Mouse (Mus musculus) CH12.LX (cell line): ENCODE measurements around the gene Abi3bp. TPM values are rescaled to one million over a fixed set of nuclear protein-coding genes. Genes with fewer than 3 reads are reported as not detected.
A peak's percentile ranks its signal among the peaks of the same experiment; 100 is the strongest.

Experiments
- DNase-seq: peaks from one replicate; pipeline ENCODE4 v3.0.0-alpha.2; 2013; ENCODE audit errors: extremely low read depth
- H3K27ac ChIP-seq: 2 replicates; pipeline ENCODE4 v1.5.1; 2012; ENCODE audit warnings: low read depth, mild to moderate bottlenecking, control low read depth, moderate library complexity; ENCODE audit not compliant: insufficient read depth
- H3K27me3 ChIP-seq: replicated peaks from 2 replicates; pipeline ENCODE3; 2012; ENCODE audit warnings: inconsistent platforms
- H3K36me3 ChIP-seq, 2 experiments: replicated peaks in 1 of 2; 2 replicates each; pipeline versions ENCODE3 to v1.6.1; 2012; ENCODE audit warnings: inconsistent platforms in 1 of 2, low read length in 1 of 2, mild to moderate bottlenecking in 1 of 2, mixed read lengths in 1 of 2, moderate library complexity in 1 of 2; ENCODE audit not compliant: control insufficient read depth in 1 of 2, insufficient read depth in 1 of 2
- H3K4me1 ChIP-seq, 2 experiments: 2 replicates each; pipeline ENCODE4 v1.6.1; 2012; ENCODE audit warnings: inconsistent platforms in 1 of 2, moderate library complexity in 1 of 2; ENCODE audit not compliant: insufficient read depth in 2 of 2, control insufficient read depth in 1 of 2
- H3K4me2 ChIP-seq: 2 replicates; pipeline ENCODE4 v1.6.1; 2012; ENCODE audit warnings: low read depth, mild to moderate bottlenecking, control low read depth; ENCODE audit not compliant: poor library complexity, insufficient read depth, severe bottlenecking
- H3K4me3 ChIP-seq, 3 experiments: fragments of 150-350 bp in 1 of 3; sonication (generic) in 1 of 3; replicated peaks in 1 of 3; 2 replicates each; pipeline versions ENCODE3 to v1.5.1; 2011 to 2012; ENCODE audit warnings: low read depth in 2 of 3, low read length in 2 of 3, mild to moderate bottlenecking in 2 of 3, moderate library complexity in 2 of 3, control low read depth in 1 of 3, improper control_type of control experiment in 1 of 3, inconsistent platforms in 1 of 3, mixed read lengths in 1 of 3; ENCODE audit not compliant: poor library complexity in 1 of 3
- H3K79me2 ChIP-seq: replicated peaks from 2 replicates; pipeline ENCODE4 v1.6.1; 2012; ENCODE audit warnings: mild to moderate bottlenecking, moderate library complexity; ENCODE audit not compliant: control insufficient read depth, poor library complexity, insufficient read depth, severe bottlenecking; ENCODE audit errors: extremely low read depth
- H3K9ac ChIP-seq: 2 replicates; pipeline ENCODE4 v1.6.1; 2012; ENCODE audit warnings: low read depth, mild to moderate bottlenecking, control low read depth, moderate library complexity; ENCODE audit not compliant: insufficient read depth
- H3K9me3 ChIP-seq: replicated peaks from 2 replicates; pipeline ENCODE3; 2012; ENCODE audit warnings: low read length, inconsistent platforms, mixed read lengths
- BHLHE40 ChIP-seq: IDR thresholded peaks from 2 replicates; pipeline ENCODE4 v1.6.1; 2011; ENCODE audit warnings: mild to moderate bottlenecking, low read depth, low read length, improper control_type of control experiment
- CHD2 ChIP-seq: IDR thresholded peaks from 2 replicates; pipeline ENCODE4 v1.6.1; 2011; ENCODE audit warnings: low read length, improper control_type of control experiment
- ELF1 ChIP-seq: IDR thresholded peaks from 2 replicates; pipeline ENCODE4 v1.6.1; 2014; ENCODE audit warnings: low read depth, mild to moderate bottlenecking, inconsistent platforms, low read length, improper control_type of control experiment
- EP300 ChIP-seq: IDR thresholded peaks from 2 replicates; pipeline ENCODE4 v1.6.1; 2011; ENCODE audit warnings: low read length, improper control_type of control experiment
- ETS1 ChIP-seq: conservative IDR thresholded peaks from 2 replicates; pipeline ENCODE4 v1.6.1; 2012; ENCODE audit warnings: low read depth, mild to moderate bottlenecking, inconsistent platforms, low read length, improper control_type of control experiment, moderate library complexity
- JUND ChIP-seq: conservative IDR thresholded peaks from 2 replicates; pipeline ENCODE4 v1.6.1; 2011; ENCODE audit warnings: low read depth, low read length, improper control_type of control experiment
- MAFK ChIP-seq: IDR thresholded peaks from 2 replicates; pipeline ENCODE4 v1.6.1; 2011; ENCODE audit warnings: low read length, improper control_type of control experiment; ENCODE audit not compliant: insufficient replicate concordance
- MAX ChIP-seq: IDR thresholded peaks from 2 replicates; pipeline ENCODE4 v1.6.1; 2011; ENCODE audit warnings: low read length, improper control_type of control experiment
- MAZ ChIP-seq: IDR thresholded peaks from 2 replicates; pipeline ENCODE4 v1.6.1; 2012; ENCODE audit warnings: low read depth, mild to moderate bottlenecking, inconsistent platforms, low read length, improper control_type of control experiment, moderate library complexity
- MXI1 ChIP-seq: IDR thresholded peaks from 2 replicates; pipeline ENCODE4 v1.6.1; 2011; ENCODE audit warnings: mild to moderate bottlenecking, low read depth, low read length, improper control_type of control experiment
- MYC ChIP-seq: IDR thresholded peaks from 2 replicates; pipeline ENCODE4 v1.6.1; 2011; ENCODE audit warnings: low read depth, mild to moderate bottlenecking, improper control_type of control experiment, low read length
- NELFE ChIP-seq: IDR thresholded peaks from 2 replicates; pipeline ENCODE4 v1.6.1; 2011; ENCODE audit warnings: low read depth, low read length, improper control_type of control experiment
- NRF1 ChIP-seq: IDR thresholded peaks from 2 replicates; pipeline ENCODE4 v1.6.1; 2014; ENCODE audit warnings: low read depth, mild to moderate bottlenecking, inconsistent platforms, low read length, improper control_type of control experiment, moderate library complexity
- PAX5 ChIP-seq: IDR thresholded peaks from 2 replicates; pipeline ENCODE4 v1.6.1; 2012; ENCODE audit warnings: low read length, inconsistent platforms, mixed read lengths
- POLR2A ChIP-seq: IDR thresholded peaks from 2 replicates; pipeline ENCODE4 v1.6.1; 2011; ENCODE audit warnings: low read depth, mild to moderate bottlenecking, improper control_type of control experiment, low read length
- RAD21 ChIP-seq: IDR thresholded peaks from 2 replicates; pipeline ENCODE4 v1.6.1; 2011; ENCODE audit warnings: low read depth, mild to moderate bottlenecking, low read length, improper control_type of control experiment, moderate library complexity
- RCOR1 ChIP-seq: conservative IDR thresholded peaks from 2 replicates; pipeline ENCODE4 v1.6.1; 2012; ENCODE audit warnings: low read depth, mild to moderate bottlenecking, inconsistent platforms, low read length, improper control_type of control experiment
- TCF12 ChIP-seq: IDR thresholded peaks from 2 replicates; pipeline ENCODE4 v1.6.1; 2014; ENCODE audit warnings: low read depth, mild to moderate bottlenecking, inconsistent platforms, low read length, improper control_type of control experiment
- UBTF ChIP-seq: IDR thresholded peaks from 2 replicates; pipeline ENCODE4 v1.6.1; 2012; ENCODE audit warnings: low read depth, mild to moderate bottlenecking, inconsistent platforms, low read length, improper control_type of control experiment, moderate library complexity
- USF1 ChIP-seq: IDR thresholded peaks from 2 replicates; pipeline ENCODE4 v1.6.1; 2014; ENCODE audit warnings: low read depth, mild to moderate bottlenecking, inconsistent platforms, low read length, improper control_type of control experiment
- ZNF384 ChIP-seq: IDR thresholded peaks from 2 replicates; pipeline ENCODE4 v1.6.1; 2012; ENCODE audit warnings: low read depth, low read length, improper control_type of control experiment, inconsistent platforms
- dilution Hi-C: fragments of 300-500 bp; cut with MboI; formaldehyde crosslinking; loops from 2 replicates; pipeline ENCODE4 v1.14.3; 2020; ENCODE audit warnings: low sequenced_read_pairs; ENCODE audit not compliant: extremely low pct_unique_long_range_greater_than_20kb, extremely low pct_ligation_motif_present
- in situ Hi-C: fragments of 300-500 bp; cut with MboI; formaldehyde crosslinking; loops from 3 replicates; pipeline ENCODE4 v1.14.3; 2019; ENCODE audit warnings: low sequenced_read_pairs, low pct_ligation_motif_present, low pct_unique_long_range_greater_than_20kb, mixed read lengths
- polyA plus RNA-seq: library from polyadenylated mRNA; unstranded; fragments of >175 nt; gene quantifications from 2 replicates; pipeline ENCODE4 v1.2.1, GENCODE M21; 2012; ENCODE audit warnings: low read depth; ENCODE audit not compliant: insufficient read length
- total RNA-seq, 2 experiments: library from RNA; depleted of rRNA; stranded (reverse); fragments of 300-350 nt in 1 of 2; fragments of >200 nt in 1 of 2; gene quantifications; 2 replicates each; pipeline ENCODE4 v1.2.3; 2012 to 2014

Abi3bp gene
- total and polyA plus RNA-seq, 3 experiments = 0.13 TPM; not detected in 2

GRCm38 (mm10) chr16:56501101-56501500, 23.4 kb downstream of the Abi3bp start:
- Histone ChIP-seq H3K27me3 (no peaks in the 10 kb centered on the region), H3K27ac (no peak overlapping the region), H3K79me2 (no peaks in the 10 kb centered on the region), H3K9ac (no peak overlapping the region), H3K4me3 (no peak overlapping the region), H3K4me2 (peak overlapping the region; percentile 30; the same call in 1 of the 2 replicates), H3K36me3 (no peaks in the 10 kb centered on the region), H3K4me1 (peaks cover 5 to 12% of the 10 kb centered on the region in 2 experiments), H3K9me3 (no peaks in the 10 kb centered on the region)
- TF ChIP-seq ETS1 = no peak
- TF ChIP-seq RAD21 = no peak
- no peak for TF ChIP-seq NELFE
- TF ChIP-seq UBTF = no peak
- TF ChIP-seq ELF1 = no peak
- TF ChIP-seq USF1 = no peak
- no peak for TF ChIP-seq CHD2
- TF ChIP-seq TCF12 = no peak
- no peak for TF ChIP-seq JUND
- DNase-seq = peak; percentile 51
- in situ Hi-C loops (loop anchor here (25.0 kb wide), 1 partner anchor 411 kb away; no protein-coding TSS in a partner anchor), dilution Hi-C loops (no loop called here)

GRCm38 (mm10) chr16:56501513-56501912, 23.8 kb downstream of the Abi3bp start:
- H3K27ac ChIP-seq = no peak overlapping the region
- dilution Hi-C loops (no loop called here), in situ Hi-C loops (loop anchor here (25.0 kb wide), 1 partner anchor 411 kb away; no protein-coding TSS in a partner anchor)
- no peak overlapping the region for H3K4me3 ChIP-seq
- no peaks in the 10 kb centered on the region for H3K79me2 ChIP-seq
- H3K4me2 ChIP-seq = no peak overlapping the region; the same call in 1 of the 2 replicates
- DNase-seq = no peak
- H3K9me3 ChIP-seq = no peaks in the 10 kb centered on the region
- H3K4me1 ChIP-seq = peaks cover 5 to 12% of the 10 kb centered on the region in 2 experiments
- H3K36me3 ChIP-seq = no peaks in the 10 kb centered on the region
- no peaks in the 10 kb centered on the region for H3K27me3 ChIP-seq
- H3K9ac ChIP-seq = no peak overlapping the region
- TF ChIP-seq MXI1 (no peak), POLR2A (no peak), RCOR1 (no peak), ZNF384 (peak; percentile 72)

GRCm38 (mm10) chr16:56502134-56502533, 24.5 kb downstream of the Abi3bp start:
- H3K27me3 ChIP-seq = no peaks in the 10 kb centered on the region
- in situ Hi-C loops = loop anchor here (25.0 kb wide), 1 partner anchor 410 kb away; no protein-coding TSS in a partner anchor
- no peaks in the 10 kb centered on the region for H3K79me2 ChIP-seq
- H3K4me2 ChIP-seq = no peak overlapping the region
- no peaks in the 10 kb centered on the region for H3K36me3 ChIP-seq
- no peak overlapping the region for H3K9ac ChIP-seq
- no peak overlapping the region for H3K27ac ChIP-seq
- H3K4me3 ChIP-seq = no peak overlapping the region
- no peak for DNase-seq
- TF ChIP-seq MAZ (no peak), JUND (no peak), EP300 (no peak), MYC (no peak), NRF1 (no peak), MAFK (no peak), MAX (no peak), POLR2A (no peak), BHLHE40 (no peak), ETS1 (no peak), PAX5 (no peak)
- peaks cover 5 to 12% of the 10 kb centered on the region in 2 experiments for H3K4me1 ChIP-seq
- H3K9me3 ChIP-seq = no peaks in the 10 kb centered on the region
- dilution Hi-C loops = no loop called here
